Mouse (Mus musculus) lung, postnatal 10 days (tissue): ENCODE data around the gene Ezh2.

Source experiments
- DNase-seq: peaks from one replicate; pipeline ENCODE4 v3.0.0; 2021

The Ezh2 gene

GRCm38 (mm10) chr6:47532547-47532946 lies 62.6 kb downstream of the Ezh2 start:
- DNase-seq = no peak

GRCm38 (mm10) chr6:47527655-47528054 lies 67.5 kb downstream of the Ezh2 start:
- no peak for DNase-seq

- no peak for DNase-seq
These were observed 68.0 kb downstream of the Ezh2 start for GRCm38 (mm10) chr6:47527129-47527528.

GRCm38 (mm10) chr6:47526446-47526845 lies 68.7 kb downstream of the Ezh2 start:
- no peak for DNase-seq

GRCm38 (mm10) chr6:47525041-47525440 lies 70.1 kb downstream of the Ezh2 start:
- no peak for DNase-seq

GRCm38 (mm10) chr6:47522431-47522830 lies 72.7 kb downstream of the Ezh2 start:
- no peak for DNase-seq

GRCm38 (mm10) chr6:47520030-47520429 lies 75.1 kb downstream of the Ezh2 start:
- no peak for DNase-seq

GRCm38 (mm10) chr6:47494562-47494961 lies 100.6 kb downstream of the Ezh2 start:
- no peak for DNase-seq

GRCm38 (mm10) chr6:47482027-47482426 lies 113.1 kb downstream of the Ezh2 start:
- no peak for DNase-seq
